Comparison of ENCODE assay signal across 17 mouse cellular contexts in the genomic region with DNA sequence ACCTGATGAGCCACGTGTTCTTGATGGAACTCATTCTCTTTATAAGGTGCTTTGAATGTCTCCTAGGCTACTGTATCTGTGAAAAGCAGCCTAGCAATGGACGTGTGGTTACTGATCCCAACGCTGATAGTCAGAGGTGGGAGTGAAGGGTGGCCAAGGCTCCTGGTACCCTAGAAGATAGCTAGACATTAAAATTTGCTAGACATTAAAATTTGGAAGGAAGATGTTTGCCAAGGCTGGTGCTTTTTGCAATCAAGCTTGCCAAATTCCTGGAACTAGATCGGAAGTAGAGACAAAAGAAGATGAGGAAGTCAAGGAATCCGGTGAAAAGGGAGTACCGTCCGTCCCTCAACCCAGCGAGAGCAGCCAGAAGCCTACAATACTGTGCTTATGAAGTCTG.
"Had no signal": no experiment of that assay in that cellular context is flagged by ENCODE, and none has a peak within 500 bp of the region (broad histone marks: within the 10 kb centered on the region; RNA-seq: fewer than 3 reads in every experiment).

No protein-coding gene starts in this region.

- H3K36me3 ChIP-seq: midbrain, embryonic 12.5 days; neural tube, embryonic 15.5 days had no signal

- H3K27ac ChIP-seq: midbrain, embryonic 10.5 days; midbrain, embryonic 12.5 days; neural tube, embryonic 13.5 days; neural tube, embryonic 15.5 days had no signal

- H3K9ac ChIP-seq: lung, embryonic 14.5 days; midbrain, embryonic 12.5 days; neural tube, embryonic 13.5 days; neural tube, embryonic 15.5 days had no signal

- H3K4me3 ChIP-seq: midbrain, embryonic 10.5 days; midbrain, embryonic 12.5 days; myocyte; neural tube, embryonic 13.5 days; neural tube, embryonic 15.5 days had no signal

- DNase-seq: lung, embryonic 14.5 days; lung, postnatal 10 days; midbrain, embryonic 14.5 days; retina, postnatal 1 day; right cerebral cortex, adult 18-20 months; right cerebral cortex, postnatal 25 days; right cerebral cortex, postnatal 4 days; spleen, adult 18-20 months; thymus, adult 18-20 months; thymus, postnatal 14 days; thymus, postnatal 36 days had no signal

- H3K27me3 ChIP-seq: midbrain, embryonic 12.5 days; neural tube, embryonic 13.5 days; neural tube, embryonic 15.5 days had no signal

- H3K4me1 ChIP-seq: midbrain, embryonic 12.5 days had no signal

- ATAC-seq: midbrain, embryonic 16.5 days had no signal

- H3K9me3 ChIP-seq: midbrain, embryonic 12.5 days; neural tube, embryonic 13.5 days; neural tube, embryonic 15.5 days had no signal

- H3K4me2 ChIP-seq: lung, embryonic 14.5 days; midbrain, embryonic 12.5 days; neural tube, embryonic 13.5 days; neural tube, embryonic 15.5 days had no signal
